Mouse (Mus musculus) forebrain, embryonic 15.5 days (tissue): ENCODE results near the gene Cabp2. TPM values are rescaled to one million over a fixed set of nuclear protein-coding genes. Genes with fewer than 3 reads are reported as not detected.
"Not testable (repeated sequence)": the region's sequence is repeated elsewhere in the genome, so short reads cannot be mapped to it uniquely, and the experiment has no call there.

Experiments
- ATAC-seq: fragments of 200-750 bp; cut with Nextera tagmentation; replicated peaks from 2 replicates; pipeline ENCODE4 v1.8.0; 2017; ENCODE audit warnings: mild to moderate bottlenecking, moderate TSS enrichment, moderate library complexity
- H3K27ac ChIP-seq: fragments of 300-500 bp; sonication (generic); replicated peaks from 2 replicates; pipeline ENCODE4 v1.5.1; 2015; ENCODE audit warnings: mild to moderate bottlenecking, inconsistent platforms
- H3K27me3 ChIP-seq: fragments of 300-500 bp; sonication (generic); 2 replicates; pipeline ENCODE4 v1.6.1; 2015; ENCODE audit warnings: inconsistent platforms
- H3K36me3 ChIP-seq: fragments of 300-500 bp; sonication (generic); 2 replicates; pipeline ENCODE4 v1.6.1; 2015; ENCODE audit warnings: mild to moderate bottlenecking, inconsistent platforms
- H3K4me1 ChIP-seq: fragments of 300-500 bp; sonication (generic); 2 replicates; pipeline ENCODE4 v1.6.1; 2015; ENCODE audit warnings: inconsistent platforms
- H3K4me2 ChIP-seq: fragments of 300-500 bp; sonication (generic); replicated peaks from 2 replicates; pipeline ENCODE4 v1.6.1; 2015; ENCODE audit warnings: mild to moderate bottlenecking, inconsistent platforms
- H3K4me3 ChIP-seq: fragments of 300-500 bp; sonication (generic); 2 replicates; pipeline ENCODE4 v1.5.1; 2015; ENCODE audit warnings: mild to moderate bottlenecking, inconsistent platforms
- H3K9ac ChIP-seq: fragments of 300-500 bp; sonication (generic); replicated peaks from 2 replicates; pipeline ENCODE4 v1.6.1; 2015; ENCODE audit warnings: mild to moderate bottlenecking, inconsistent platforms
- H3K9me3 ChIP-seq: fragments of 300-500 bp; sonication (generic); 2 replicates; pipeline ENCODE4 v1.6.1; 2016; ENCODE audit warnings: inconsistent platforms
- WGBS: fragments of 180-500 bp; shearing (Covaris S2); methylation state at CpG from one replicate; pipeline ENCODE4 v1.1.7; 2015; ENCODE audit warnings: mixed read lengths; 5-methylcytosine and 5-hydroxymethylcytosine counted together
- polyA plus RNA-seq: library from polyadenylated mRNA; unstranded; fragments of >200 nt; fragmentation: Nextera tagmentation; extraction: Ambion mirVana; gene quantifications from 2 replicates; pipeline ENCODE4 v1.2.1, GENCODE M21; 2015

Cabp2 gene
- polyA plus RNA-seq, 1 experiment from 2014 or later: not detected

DNA sequence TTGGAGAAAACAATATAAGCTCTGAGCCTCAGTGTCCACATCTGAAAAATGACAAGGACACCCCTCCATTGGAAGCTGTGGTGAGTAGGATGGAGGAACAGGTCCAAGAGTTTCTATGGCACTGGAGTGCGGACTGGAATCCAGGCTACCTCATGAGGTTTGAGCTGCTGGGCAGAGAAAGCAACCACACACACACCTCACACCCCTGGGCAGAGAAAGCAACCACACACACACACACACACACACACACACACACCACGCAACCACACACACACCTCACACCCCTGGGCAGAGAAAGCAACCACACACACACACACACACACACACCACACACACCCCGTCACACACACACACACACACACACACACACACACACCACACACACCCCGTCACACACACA lies 43.9 kb downstream of the Cabp2 start:
- Histone ChIP-seq H3K4me2 (peak overlapping the region; percentile 63), H3K27ac (peak overlapping the region; percentile 42), H3K9ac (0 out of 2 replicates have a peak overlapping the region, but pooled peaks have one; percentile 31), H3K4me1 (peaks cover 29% of the 10 kb centered on the region), H3K36me3 (peaks cover 22% of the 10 kb centered on the region; the same call in 1 of the 2 replicates), H3K4me3 (peak overlapping the region; percentile 62)
- 13% methylated on average over 4 of the region's 4 CpGs for WGBS
- not testable (repeated sequence) for H3K9me3 ChIP-seq, H3K27me3 ChIP-seq
- peak; percentile 53 for ATAC-seq

DNA sequence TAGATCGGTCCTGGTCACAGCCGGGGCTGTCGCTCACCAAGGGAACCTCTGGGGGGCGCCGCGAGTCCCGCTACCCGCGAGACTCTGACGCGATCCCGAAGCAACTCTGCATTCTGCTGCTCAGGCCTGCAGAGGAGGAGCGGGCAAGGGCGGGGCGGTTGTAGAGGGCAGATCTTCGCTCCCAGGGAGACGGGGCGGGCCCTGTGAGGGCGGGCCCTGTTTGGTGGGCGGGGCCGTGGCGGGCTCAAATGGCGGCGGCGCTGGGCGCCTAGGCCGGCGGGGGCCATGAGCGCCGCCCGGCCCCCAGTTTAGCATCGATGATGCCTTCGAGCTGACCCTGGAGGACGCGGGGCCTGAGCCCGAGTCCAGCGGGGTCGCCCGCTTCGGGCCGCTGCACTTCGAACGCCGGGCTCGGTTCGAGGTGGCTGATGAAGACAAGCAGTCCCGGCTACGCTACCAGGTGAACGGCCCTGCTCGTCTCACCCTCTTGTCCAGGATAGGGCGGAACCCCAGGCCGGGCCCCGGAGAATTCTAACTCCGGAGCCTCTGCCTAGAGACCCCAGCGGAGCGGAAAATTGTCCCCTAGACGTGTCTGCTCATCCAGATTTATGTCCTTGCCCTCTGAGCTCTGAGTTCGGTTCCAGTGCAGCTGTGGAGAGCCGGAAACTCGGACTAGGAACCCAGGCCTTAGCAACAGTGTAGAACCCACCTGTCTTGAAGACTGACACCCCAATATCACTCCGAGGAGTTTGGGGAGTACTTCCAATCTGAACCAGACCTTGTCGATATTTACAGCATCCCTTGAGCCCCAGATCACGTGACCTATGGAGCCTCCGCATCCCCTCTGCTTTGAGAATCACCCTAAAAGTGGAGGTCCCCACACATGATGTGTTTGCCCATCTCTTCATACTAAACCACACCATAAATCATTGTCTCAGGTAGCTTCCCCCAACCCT lies 44.6 kb downstream of the Cabp2 start, which contains the start of gene Aip:
Gene Aip, minus strand, starts transcription at position 118 of the 956 bp plus-strand sequence.
- ATAC-seq: peak; percentile 92
- no peaks in the 10 kb centered on the region for H3K27me3 ChIP-seq
- peak within 1 kb of the TSS; percentile 62 for H3K4me3 ChIP-seq
- no peaks in the 10 kb centered on the region for H3K9me3 ChIP-seq
- peak within 1 kb of the TSS; percentile 63 for H3K4me2 ChIP-seq
- H3K36me3 ChIP-seq: peaks cover 22% of the 10 kb centered on the region; the same call in 1 of the 2 replicates
- peak within 1 kb of the TSS; percentile 42 for H3K27ac ChIP-seq
- under 1% methylated on average over 60 of the region's 64 CpGs for WGBS
- H3K9ac ChIP-seq: peak within 1 kb of the TSS; percentile 80
- peaks cover 22% of the 10 kb centered on the region for H3K4me1 ChIP-seq

DNA sequence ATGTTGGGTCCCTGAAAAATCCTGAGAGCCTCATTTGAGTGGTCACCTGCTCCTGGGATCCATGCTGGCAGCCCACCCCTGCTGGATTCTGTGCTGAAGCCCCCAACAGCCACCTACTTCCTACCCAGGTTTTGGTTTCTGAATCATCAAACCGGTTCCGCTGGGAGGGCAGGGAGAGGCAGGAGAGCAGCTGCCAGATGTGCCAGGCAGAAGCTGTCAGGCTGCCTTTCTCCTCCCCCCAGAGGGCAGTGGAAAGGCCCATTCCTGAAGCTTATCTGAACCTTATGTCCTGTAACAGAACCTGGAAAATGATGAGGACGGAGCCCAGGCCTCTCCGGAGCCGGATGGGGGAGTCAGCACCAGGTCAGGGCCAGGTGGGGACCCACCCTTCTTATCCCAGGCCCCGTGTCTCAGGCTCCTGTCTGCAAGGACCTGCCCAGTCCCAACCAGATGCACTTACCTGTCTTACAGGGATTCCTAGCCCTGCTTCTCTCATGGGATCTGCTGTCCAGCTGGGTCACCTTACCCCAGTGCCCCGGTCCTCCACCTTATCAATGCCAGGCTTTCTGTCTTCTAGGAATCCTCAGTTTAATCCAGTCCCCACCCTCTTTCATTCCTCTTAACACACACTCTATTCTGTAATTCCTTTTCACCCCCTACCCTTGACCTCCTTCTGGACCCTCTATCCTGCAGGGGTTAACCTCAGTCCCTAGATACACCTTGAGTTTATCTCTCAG lies 45.5 kb downstream of the Cabp2 start:
- Histone ChIP-seq H3K27ac (no peak overlapping the region), H3K4me3 (peak overlapping the region; percentile 62), H3K9me3 (no peaks in the 10 kb centered on the region), H3K36me3 (peaks cover 31% of the 10 kb centered on the region; the same call in 1 of the 2 replicates), H3K4me1 (peaks cover 19% of the 10 kb centered on the region), H3K27me3 (no peaks in the 10 kb centered on the region), H3K4me2 (peak overlapping the region; percentile 63), H3K9ac (peak overlapping the region; percentile 80)
- WGBS: 74% methylated on average over 7 of the region's 7 CpGs
- ATAC-seq: no peak

DNA sequence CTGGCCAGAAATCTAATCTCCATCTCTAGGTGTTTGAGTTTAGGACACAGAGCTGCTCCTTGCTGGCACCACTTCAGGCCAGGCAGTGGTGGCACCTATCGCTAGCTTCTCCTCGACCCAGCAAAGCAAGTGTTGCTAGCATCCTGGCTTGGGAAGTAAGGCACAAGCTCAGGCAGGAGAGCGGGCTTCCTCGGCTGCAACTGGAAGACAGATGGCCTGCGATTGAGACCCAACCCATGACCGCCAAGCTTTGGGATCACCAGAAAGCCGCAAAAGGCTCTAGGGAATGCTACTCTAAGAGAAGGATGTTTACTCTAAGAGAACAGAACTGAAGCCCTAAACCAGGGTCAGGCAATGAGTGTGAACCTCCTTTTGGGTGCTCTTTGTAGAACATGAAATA lies 48.1 kb downstream of the Cabp2 start:
- 91% methylated on average over 7 of the region's 7 CpGs for WGBS
- Histone ChIP-seq H3K4me2 (no peak overlapping the region), H3K4me1 (peaks cover 19% of the 10 kb centered on the region), H3K27me3 (no peaks in the 10 kb centered on the region), H3K9me3 (no peaks in the 10 kb centered on the region), H3K4me3 (no peak overlapping the region), H3K9ac (no peak overlapping the region), H3K36me3 (peaks cover 42% of the 10 kb centered on the region), H3K27ac (no peak overlapping the region)
- ATAC-seq: no peak

DNA sequence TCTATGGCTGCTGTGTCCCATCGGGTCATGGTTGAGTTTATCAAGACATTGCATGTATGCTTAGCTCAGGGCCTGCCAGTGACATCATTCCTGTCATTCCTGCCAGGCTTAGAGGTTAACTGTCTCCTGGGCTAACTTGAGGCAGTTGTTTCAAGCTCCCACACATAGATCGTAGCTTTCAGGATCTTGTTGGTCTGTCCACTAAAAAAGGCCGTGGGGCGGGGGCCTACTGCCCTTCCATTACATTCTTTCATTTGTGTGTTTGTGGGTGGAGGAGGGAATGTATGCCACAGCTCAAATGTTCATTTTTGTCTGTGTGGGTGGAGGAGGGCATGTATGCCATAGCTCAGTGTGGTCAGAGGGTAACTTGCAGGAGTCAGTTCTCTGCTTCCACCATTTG lies 48.7 kb downstream of the Cabp2 start:
- H3K4me1 ChIP-seq: peaks cover 17% of the 10 kb centered on the region
- 92% methylated on average over 4 of the region's 4 CpGs for WGBS
- H3K9me3 ChIP-seq: no peaks in the 10 kb centered on the region
- H3K36me3 ChIP-seq: peaks cover 42% of the 10 kb centered on the region
- no peak overlapping the region for H3K4me2 ChIP-seq
- no peak overlapping the region for H3K9ac ChIP-seq
- ATAC-seq: no peak
- H3K4me3 ChIP-seq: no peak overlapping the region
- H3K27me3 ChIP-seq: no peaks in the 10 kb centered on the region
- no peak overlapping the region for H3K27ac ChIP-seq

DNA sequence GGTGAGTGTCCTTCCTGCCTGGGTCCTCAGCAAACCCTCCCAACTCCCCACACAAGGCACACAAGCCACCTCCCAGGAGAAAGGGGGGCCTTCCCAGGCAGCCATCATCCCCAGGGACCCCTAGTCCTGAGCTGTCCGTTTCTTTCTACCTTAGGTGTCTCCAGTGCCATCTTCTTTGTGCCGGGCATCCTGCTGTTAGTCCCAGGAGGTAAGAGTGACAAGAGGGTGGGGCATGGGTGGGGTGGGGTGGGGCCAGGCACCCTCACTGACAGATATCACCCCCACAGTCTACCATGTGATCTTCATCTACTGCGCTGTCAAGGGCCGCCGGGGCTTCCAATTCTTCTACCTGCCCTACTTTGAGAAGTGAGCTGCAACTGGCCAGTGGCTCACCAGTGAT lies 49.7 kb downstream of the Cabp2 start:
- Histone ChIP-seq H3K9me3 (no peaks in the 10 kb centered on the region), H3K36me3 (peaks cover 42% of the 10 kb centered on the region), H3K9ac (no peak overlapping the region), H3K27ac (no peak overlapping the region), H3K4me3 (no peak overlapping the region), H3K4me2 (no peak overlapping the region), H3K27me3 (no peaks in the 10 kb centered on the region), H3K4me1 (peaks cover 15% of the 10 kb centered on the region)
- no peak for ATAC-seq
- 94% methylated on average over 5 of the region's 5 CpGs for WGBS

DNA sequence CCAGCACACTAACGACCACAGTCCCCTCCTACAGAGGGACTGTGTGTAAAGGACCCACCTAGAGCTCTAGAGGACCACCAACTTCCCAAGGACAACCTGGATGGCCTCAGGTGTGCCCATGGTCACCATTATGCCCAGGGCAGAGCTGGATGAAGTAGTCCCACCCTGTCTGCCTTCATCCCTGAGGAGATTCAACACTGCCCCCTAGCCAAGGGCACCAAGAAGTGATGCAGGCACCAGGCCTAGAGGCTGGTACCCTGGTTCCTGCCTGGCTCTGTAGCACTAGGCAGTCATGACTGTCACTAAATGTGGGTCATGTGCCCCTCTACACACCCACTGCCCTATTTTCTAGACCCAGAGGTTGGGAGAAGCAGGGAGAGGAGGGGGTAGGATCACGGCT lies 50.4 kb downstream of the Cabp2 start:
- Histone ChIP-seq H3K4me1 (peaks cover 10% of the 10 kb centered on the region), H3K4me3 (no peak overlapping the region), H3K27ac (no peak overlapping the region), H3K27me3 (no peaks in the 10 kb centered on the region), H3K9ac (no peak overlapping the region), H3K36me3 (peaks cover 42% of the 10 kb centered on the region), H3K9me3 (no peaks in the 10 kb centered on the region), H3K4me2 (no peak overlapping the region)
- WGBS: 82% methylated on average over 2 of the region's 2 CpGs
- no peak for ATAC-seq

DNA sequence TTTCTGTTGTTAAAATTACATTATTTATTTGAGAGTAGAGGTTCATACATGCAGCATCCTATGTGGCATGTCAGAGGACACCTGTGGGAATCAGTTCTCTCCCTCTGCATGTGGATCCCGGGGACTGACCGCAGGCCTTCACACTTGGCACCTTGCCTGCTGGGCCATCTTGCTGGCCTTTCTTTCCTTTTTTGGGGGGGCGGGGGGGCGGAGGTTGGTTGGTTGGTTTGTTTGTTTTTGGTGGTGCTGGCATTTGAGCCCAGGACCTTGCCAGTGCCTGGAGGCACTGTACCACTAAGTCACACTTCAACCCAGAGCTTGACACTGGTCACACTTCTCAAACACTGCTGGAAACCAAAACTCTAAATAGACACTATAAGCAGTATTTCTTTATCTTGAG lies 53.0 kb downstream of the Cabp2 start:
- H3K36me3 ChIP-seq: peaks cover 28% of the 10 kb centered on the region
- H3K27me3 ChIP-seq: no peaks in the 10 kb centered on the region
- no peak overlapping the region for H3K27ac ChIP-seq
- H3K4me3 ChIP-seq: no peak overlapping the region
- no peaks in the 10 kb centered on the region for H3K4me1 ChIP-seq
- ATAC-seq: no peak
- WGBS: 92% methylated on average over 4 of the region's 4 CpGs
- H3K9ac ChIP-seq: no peak overlapping the region
- H3K4me2 ChIP-seq: no peak overlapping the region
- no peaks in the 10 kb centered on the region for H3K9me3 ChIP-seq

DNA sequence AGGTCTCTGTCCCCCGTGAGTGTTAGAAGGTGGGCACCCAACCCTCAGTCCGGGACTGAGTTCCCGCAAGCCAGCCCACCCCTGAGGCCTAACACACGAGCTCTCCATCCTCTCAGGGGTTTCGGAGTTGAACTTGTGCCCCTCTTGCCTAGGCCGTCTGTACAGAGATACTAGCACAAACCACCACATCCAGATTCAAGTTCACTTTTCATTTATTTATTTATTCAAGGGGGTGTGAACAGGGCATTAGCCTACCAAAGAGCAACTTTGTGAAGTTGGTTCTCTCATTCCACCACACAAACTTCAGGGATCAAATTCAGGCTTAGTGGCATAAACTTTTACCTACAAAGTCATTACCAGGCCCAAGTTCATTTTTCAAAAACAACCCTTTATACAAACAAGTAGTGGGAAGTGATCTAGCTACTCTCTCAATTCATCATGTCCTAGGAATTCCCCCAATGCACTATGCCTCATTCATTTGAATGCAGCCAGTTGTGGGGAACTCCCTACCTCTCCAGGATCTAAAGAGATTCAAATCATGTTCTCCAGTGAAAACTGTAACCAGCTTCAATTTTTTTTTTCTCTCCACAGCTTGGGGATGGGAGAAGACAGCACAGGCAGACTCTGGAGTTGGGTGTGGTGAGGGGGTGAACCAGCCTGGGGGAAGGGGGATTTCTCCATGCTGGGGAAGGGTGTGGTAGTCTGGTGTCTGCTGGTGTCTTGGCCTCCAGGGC lies 54.0 kb downstream of the Cabp2 start:
- H3K4me3 ChIP-seq, H3K9ac ChIP-seq, H3K4me1 ChIP-seq, H3K9me3 ChIP-seq, H3K27me3 ChIP-seq, H3K4me2 ChIP-seq, ATAC-seq, H3K27ac ChIP-seq: not testable (repeated sequence)
- 86% methylated on average over 6 of the region's 6 CpGs for WGBS
- peaks cover 19% of the 10 kb centered on the region for H3K36me3 ChIP-seq

DNA sequence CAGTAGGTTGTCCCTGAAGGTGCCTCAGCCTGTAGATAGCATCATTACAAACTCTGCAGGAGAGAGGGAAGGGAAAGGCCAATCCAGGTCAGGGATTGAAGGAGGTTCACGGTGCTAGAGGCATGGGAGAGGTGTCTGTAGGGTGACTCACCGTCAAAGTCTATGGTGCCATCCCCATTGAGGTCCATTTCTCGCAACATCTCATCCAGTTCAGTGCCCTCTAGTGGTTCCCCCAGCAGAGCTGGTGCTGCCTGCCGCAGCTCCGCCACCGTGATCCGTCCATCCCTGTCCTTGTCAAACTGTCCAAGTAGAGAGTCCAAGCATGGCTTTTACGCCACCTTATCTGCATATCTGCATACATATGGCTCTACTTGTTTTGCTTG lies 54.6 kb downstream of the Cabp2 start:
- H3K4me3 ChIP-seq, H3K27me3 ChIP-seq, H3K4me2 ChIP-seq, H3K4me1 ChIP-seq, H3K27ac ChIP-seq, H3K9ac ChIP-seq, H3K9me3 ChIP-seq, ATAC-seq: not testable (repeated sequence)
- H3K36me3 ChIP-seq: peaks cover 19% of the 10 kb centered on the region
- WGBS: 26% methylated on average over 8 of the region's 8 CpGs

DNA sequence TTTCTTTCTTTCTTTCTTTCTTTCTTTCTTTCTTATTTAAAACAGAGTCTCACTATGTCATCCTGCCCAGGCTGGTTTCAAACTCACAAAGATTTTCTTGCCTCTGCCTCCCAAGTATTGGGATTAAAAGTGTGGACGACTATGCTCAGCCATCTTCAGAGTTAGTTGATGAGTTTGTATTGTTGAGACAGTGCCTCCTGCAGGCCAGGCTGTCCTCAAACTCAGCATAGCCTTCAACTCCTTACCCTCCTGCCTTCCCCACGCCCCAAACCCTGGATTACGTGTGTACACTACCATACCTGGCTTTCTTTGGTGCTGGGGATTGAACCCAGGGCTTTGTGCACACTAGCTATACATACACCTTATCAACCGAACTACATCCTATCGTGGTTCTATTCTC lies 55.1 kb downstream of the Cabp2 start:
- H3K27me3 ChIP-seq: no peaks in the 10 kb centered on the region
- no peak for ATAC-seq
- no peak overlapping the region for H3K4me2 ChIP-seq
- peaks cover 15% of the 10 kb centered on the region for H3K36me3 ChIP-seq
- no peaks in the 10 kb centered on the region for H3K9me3 ChIP-seq
- WGBS: 70% methylated on average over 5 of the region's 5 CpGs
- H3K4me1 ChIP-seq: no peaks in the 10 kb centered on the region
- no peak overlapping the region for H3K4me3 ChIP-seq
- H3K9ac ChIP-seq: no peak overlapping the region
- no peak overlapping the region for H3K27ac ChIP-seq
